Mouse (Mus musculus): ENCODE results near the gene Poln. TPM values are rescaled to one million over a fixed set of nuclear protein-coding genes. Genes with fewer than 3 reads are reported as not detected.
A peak's percentile ranks its signal among the peaks of the same experiment; 100 is the strongest.

The Poln gene
- polyA plus RNA-seq, 1 experiment = 0.11 TPM

GRCm38 (mm10) chr5:34210279-34210678 is 41.0 kb upstream of the Poln start:
- Histone ChIP-seq H3K27me3 (ENCODE audit: control insufficient read depth, insufficient read depth, insufficient read length) (peaks cover 32% of the 10 kb centered on the region), H3K79me2 (ENCODE audit: control insufficient read depth, insufficient read depth) (no peaks in the 10 kb centered on the region), H3K36me3 (ENCODE audit: control insufficient read depth, insufficient read depth) (no peaks in the 10 kb centered on the region), H3K79me3 (ENCODE audit: low read depth) (no peaks in the 10 kb centered on the region), H3ac (ENCODE audit: control insufficient read depth, insufficient read length, low read depth) (no peak overlapping the region), H3K4me3 (ENCODE audit: insufficient read depth, poor library complexity, severe bottlenecking) (no peak overlapping the region)
- TF ChIP-seq USF1 (IDR thresholded peaks at IDR 0.05; ENCODE audit: low read depth) = no peak
- peak; percentile 78 for TF ChIP-seq CTCF (IDR thresholded peaks at IDR 0.05; ENCODE audit: control insufficient read depth, insufficient read depth, insufficient read length)
- no peak for TF ChIP-seq FOSL1 (IDR thresholded peaks at IDR 0.05; ENCODE audit: insufficient read depth, low read length, poor library complexity, severe bottlenecking)
- TF ChIP-seq MAX (IDR thresholded peaks at IDR 0.05) = peak; percentile 54
- TF ChIP-seq MYOD1 (IDR thresholded peaks at IDR 0.05; ENCODE audit: control insufficient read depth, insufficient read length, low read depth) = no peak
- no peak for TF ChIP-seq CEBPB (IDR thresholded peaks at IDR 0.05; ENCODE audit: low read depth)
- TF ChIP-seq MYOG (IDR thresholded peaks at IDR 0.05; ENCODE audit: control insufficient read depth, extremely low read depth, insufficient read length) = no peak

GRCm38 (mm10) chr5:34207503-34207902 is 38.3 kb upstream of the Poln start:
- Histone ChIP-seq H3K79me3 (ENCODE audit: low read depth) (no peaks in the 10 kb centered on the region), H3K4me3 (ENCODE audit: insufficient read depth, poor library complexity, severe bottlenecking) (no peak overlapping the region), H3ac (ENCODE audit: control insufficient read depth, insufficient read length, low read depth) (no peak overlapping the region), H3K27me3 (ENCODE audit: control insufficient read depth, insufficient read depth, insufficient read length) (peaks cover 19% of the 10 kb centered on the region), H3K36me3 (ENCODE audit: control insufficient read depth, insufficient read depth) (no peaks in the 10 kb centered on the region), H3K79me2 (ENCODE audit: control insufficient read depth, insufficient read depth) (no peaks in the 10 kb centered on the region)
- no peak for TF ChIP-seq USF1 (IDR thresholded peaks at IDR 0.05; ENCODE audit: low read depth)
- no peak for TF ChIP-seq MAX (IDR thresholded peaks at IDR 0.05)
- no peak for TF ChIP-seq MYOG (IDR thresholded peaks at IDR 0.05; ENCODE audit: control insufficient read depth, extremely low read depth, insufficient read length)

- no peaks in the 10 kb centered on the region for H3K79me3 ChIP-seq (ENCODE audit: low read depth)
- TF ChIP-seq MYOD1 (IDR thresholded peaks at IDR 0.05; ENCODE audit: control insufficient read depth, insufficient read length, low read depth) (no peak), USF1 (IDR thresholded peaks at IDR 0.05; ENCODE audit: low read depth) (no peak), MYOG (IDR thresholded peaks at IDR 0.05; ENCODE audit: control insufficient read depth, extremely low read depth, insufficient read length) (no peak), FOSL1 (IDR thresholded peaks at IDR 0.05; ENCODE audit: insufficient read depth, low read length, poor library complexity, severe bottlenecking) (no peak), CEBPB (IDR thresholded peaks at IDR 0.05; ENCODE audit: low read depth) (no peak)
- peaks cover 22% of the 10 kb centered on the region for H3K27me3 ChIP-seq (ENCODE audit: control insufficient read depth, insufficient read depth, insufficient read length)
- H3K79me2 ChIP-seq (ENCODE audit: control insufficient read depth, insufficient read depth) = no peaks in the 10 kb centered on the region
- H3ac ChIP-seq (ENCODE audit: control insufficient read depth, insufficient read length, low read depth) = no peak overlapping the region
- H3K36me3 ChIP-seq (ENCODE audit: control insufficient read depth, insufficient read depth) = no peaks in the 10 kb centered on the region
- H3K4me3 ChIP-seq (ENCODE audit: insufficient read depth, poor library complexity, severe bottlenecking) = no peak overlapping the region
Observed at GRCm38 (mm10) chr5:34205788-34206187, 36.5 kb upstream of the Poln start.

GRCm38 (mm10) chr5:34204911-34205310 is 35.7 kb upstream of the Poln start:
- no peak for TF ChIP-seq CEBPB (IDR thresholded peaks at IDR 0.05; ENCODE audit: low read depth)
- no peak for TF ChIP-seq CTCF (IDR thresholded peaks at IDR 0.05; ENCODE audit: control insufficient read depth, insufficient read depth, insufficient read length)
- TF ChIP-seq MYOD1 (IDR thresholded peaks at IDR 0.05; ENCODE audit: control insufficient read depth, insufficient read length, low read depth) = no peak
- TF ChIP-seq MYOG (IDR thresholded peaks at IDR 0.05; ENCODE audit: control insufficient read depth, extremely low read depth, insufficient read length) = no peak
- no peak for TF ChIP-seq USF1 (IDR thresholded peaks at IDR 0.05; ENCODE audit: low read depth)
- TF ChIP-seq MAX (IDR thresholded peaks at IDR 0.05) = no peak
- no peak for TF ChIP-seq FOSL1 (IDR thresholded peaks at IDR 0.05; ENCODE audit: insufficient read depth, low read length, poor library complexity, severe bottlenecking)
- peaks cover 30% of the 10 kb centered on the region for H3K27me3 ChIP-seq (ENCODE audit: control insufficient read depth, insufficient read depth, insufficient read length)
- no peak overlapping the region for H3K4me3 ChIP-seq (ENCODE audit: insufficient read depth, poor library complexity, severe bottlenecking)
- no peaks in the 10 kb centered on the region for H3K79me3 ChIP-seq (ENCODE audit: low read depth)
- no peaks in the 10 kb centered on the region for H3K79me2 ChIP-seq (ENCODE audit: control insufficient read depth, insufficient read depth)
- H3K36me3 ChIP-seq (ENCODE audit: control insufficient read depth, insufficient read depth) = no peaks in the 10 kb centered on the region
- H3ac ChIP-seq (ENCODE audit: control insufficient read depth, insufficient read length, low read depth) = no peak overlapping the region

- Histone ChIP-seq H3K36me3 (ENCODE audit: control insufficient read depth, insufficient read depth) (no peaks in the 10 kb centered on the region), H3K79me2 (ENCODE audit: control insufficient read depth, insufficient read depth) (no peaks in the 10 kb centered on the region), H3K4me3 (ENCODE audit: insufficient read depth, poor library complexity, severe bottlenecking) (no peak overlapping the region), H3ac (ENCODE audit: control insufficient read depth, insufficient read length, low read depth) (no peak overlapping the region), H3K79me3 (ENCODE audit: low read depth) (no peaks in the 10 kb centered on the region), H3K27me3 (ENCODE audit: control insufficient read depth, insufficient read depth, insufficient read length) (peaks cover 27% of the 10 kb centered on the region)
- TF ChIP-seq MYOG (IDR thresholded peaks at IDR 0.05; ENCODE audit: control insufficient read depth, extremely low read depth, insufficient read length) = no peak
- no peak for TF ChIP-seq CEBPB (IDR thresholded peaks at IDR 0.05; ENCODE audit: low read depth)
Observed at GRCm38 (mm10) chr5:34202006-34202405, 32.8 kb upstream of the Poln start.

- H3K79me2 ChIP-seq (ENCODE audit: control insufficient read depth, insufficient read depth) = no peaks in the 10 kb centered on the region
- no peaks in the 10 kb centered on the region for H3K36me3 ChIP-seq (ENCODE audit: control insufficient read depth, insufficient read depth)
- no peak overlapping the region for H3ac ChIP-seq (ENCODE audit: control insufficient read depth, insufficient read length, low read depth)
- no peak overlapping the region for H3K4me3 ChIP-seq (ENCODE audit: insufficient read depth, poor library complexity, severe bottlenecking)
- no peaks in the 10 kb centered on the region for H3K79me3 ChIP-seq (ENCODE audit: low read depth)
- no peak for TF ChIP-seq USF1 (IDR thresholded peaks at IDR 0.05; ENCODE audit: low read depth)
- TF ChIP-seq MAX (IDR thresholded peaks at IDR 0.05) = no peak
- TF ChIP-seq MYOG (IDR thresholded peaks at IDR 0.05; ENCODE audit: control insufficient read depth, extremely low read depth, insufficient read length) = no peak
- TF ChIP-seq CTCF (IDR thresholded peaks at IDR 0.05; ENCODE audit: control insufficient read depth, insufficient read depth, insufficient read length) = peak; percentile 5
- no peak for TF ChIP-seq CEBPB (IDR thresholded peaks at IDR 0.05; ENCODE audit: low read depth)
- H3K27me3 ChIP-seq (ENCODE audit: control insufficient read depth, insufficient read depth, insufficient read length) = peaks cover 27% of the 10 kb centered on the region
Observed at GRCm38 (mm10) chr5:34201396-34201795, 32.1 kb upstream of the Poln start.
